ENCODE assay signal across 10 mouse cellular contexts in the genomic region with DNA sequence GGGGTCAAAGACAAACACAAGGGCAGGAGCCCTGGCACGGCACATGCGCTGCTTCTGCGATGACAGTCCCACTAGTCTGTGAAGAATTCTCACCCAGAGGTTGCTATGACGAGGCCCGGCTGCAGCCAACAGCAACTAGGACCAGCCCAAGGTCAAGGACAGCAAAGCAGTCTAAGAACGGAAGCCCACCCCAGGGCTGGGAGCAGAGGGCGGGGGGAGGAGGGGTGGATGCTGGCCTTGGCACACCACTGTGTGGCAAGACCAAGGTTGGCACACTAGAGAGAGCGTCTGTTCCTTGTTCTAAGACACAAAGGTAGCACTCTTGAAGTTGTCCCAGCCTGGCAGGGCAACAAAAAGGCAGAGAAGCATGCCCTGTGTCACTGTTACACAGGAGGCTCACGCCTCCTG. TPM values are rescaled to one million over a fixed set of nuclear protein-coding genes. Genes with fewer than 3 reads are reported as not detected.
A peak's percentile ranks its signal among the peaks of the same experiment; 100 is the strongest.
DNase-seq lines count a peak whose midpoint lies in the region; ATAC-seq and TF ChIP-seq lines count a peak whose summit lies in the region.
"Had no signal": no experiment of that assay in that cellular context is flagged by ENCODE, and none has a peak within 500 bp of the region (broad histone marks: within the 10 kb centered on the region; RNA-seq: fewer than 3 reads in every experiment).

No protein-coding gene starts in this region.

- ATAC-seq in forebrain, embryonic 11.5 days (replicated peaks; ENCODE audit: low FRiP score): no peak
- no peak for ATAC-seq in neural tube, embryonic 15.5 days (ENCODE audit: low FRiP score)
- no peak for ATAC-seq in liver, embryonic 13.5 days (ENCODE audit: low read depth)

- H3K27ac ChIP-seq in forebrain, embryonic 10.5 days: peak overlapping the region; percentile 26; the same call in 1 of the 2 replicates
- no peak overlapping the region for H3K27ac ChIP-seq in forebrain, embryonic 11.5 days (ENCODE audit: low read depth, low read length)
- no peak overlapping the region for H3K27ac ChIP-seq in neural tube, embryonic 15.5 days (replicated peaks)
- 0 out of 2 replicates have a peak overlapping the region, but pooled peaks have one; percentile 33 for H3K27ac ChIP-seq in cortical plate, adult 2 months (ENCODE audit: insufficient read depth, low read length)
- peak overlapping the region; percentile 29 for H3K27ac ChIP-seq in liver, embryonic 13.5 days

- no peak overlapping the region for H3K4me2 ChIP-seq in forebrain, embryonic 11.5 days (ENCODE audit: low read depth, low read length, severe bottlenecking)
- no peak overlapping the region for H3K4me2 ChIP-seq in neural tube, embryonic 15.5 days
- no peak overlapping the region for H3K4me2 ChIP-seq in liver, embryonic 13.5 days

- DNase-seq in forebrain, embryonic 10.5 days (ENCODE audit: extremely low spot score, low spot score): no peak
- DNase-seq in forebrain, embryonic 11.5 days (ENCODE audit: low spot score): no peak
- DNase-seq in neural tube, embryonic 10.5 days (ENCODE audit: extremely low spot score, low spot score): peak; percentile 14
- peak; percentile 68 for DNase-seq in heart, postnatal 4 days
- no peak for DNase-seq in liver, embryonic 13.5 days
- DNase-seq in B cell, adult 2 months: no peak

- H3K27me3 ChIP-seq in forebrain, embryonic 10.5 days (ENCODE audit: poor library complexity, severe bottlenecking): no peaks in the 10 kb centered on the region
- H3K27me3 ChIP-seq in forebrain, embryonic 11.5 days (ENCODE audit: control insufficient read depth, insufficient read depth, low read length): no peaks in the 10 kb centered on the region
- H3K27me3 ChIP-seq in neural tube, embryonic 15.5 days (replicated peaks): no peaks in the 10 kb centered on the region
- no peaks in the 10 kb centered on the region for H3K27me3 ChIP-seq in liver, embryonic 13.5 days

- WGBS in forebrain, embryonic 10.5 days: 74% methylated on average over 9 of the region's 9 CpGs
- WGBS in forebrain, embryonic 11.5 days: 73% methylated on average over 9 of the region's 9 CpGs
- 59% methylated on average over 9 of the region's 9 CpGs for WGBS in neural tube, embryonic 15.5 days
- 73% methylated on average over 9 of the region's 9 CpGs for whole genome bisulfite sequencing in liver, embryonic 13.5 days (ENCODE audit: insufficient replicate concordance)

- TF ChIP-seq CTCF in cortical plate, adult 2 months (IDR thresholded peaks at IDR 0.05; ENCODE audit: extremely low read depth, insufficient read depth, low read length): no peak

- no peaks in the 10 kb centered on the region for H3K9me3 ChIP-seq in forebrain, embryonic 10.5 days
- no peaks in the 10 kb centered on the region for H3K9me3 ChIP-seq in forebrain, embryonic 11.5 days (ENCODE audit: control insufficient read depth, low read length)
- H3K9me3 ChIP-seq in neural tube, embryonic 15.5 days (replicated peaks): no peaks in the 10 kb centered on the region
- no peaks in the 10 kb centered on the region for H3K9me3 ChIP-seq in liver, embryonic 13.5 days (replicated peaks)

- H3K9ac ChIP-seq in forebrain, embryonic 11.5 days (ENCODE audit: low read length): no peak overlapping the region
- H3K9ac ChIP-seq in neural tube, embryonic 15.5 days (replicated peaks): no peak overlapping the region
- no peak overlapping the region for H3K9ac ChIP-seq in liver, embryonic 13.5 days

- no peak overlapping the region for H3K4me3 ChIP-seq in forebrain, embryonic 10.5 days
- H3K4me3 ChIP-seq in forebrain, embryonic 11.5 days (ENCODE audit: low read depth, low read length): no peak overlapping the region
- H3K4me3 ChIP-seq in neural tube, embryonic 15.5 days (replicated peaks): no peak overlapping the region
- no peak overlapping the region for H3K4me3 ChIP-seq in cortical plate, adult 2 months (ENCODE audit: insufficient read depth, low read length)
- H3K4me3 ChIP-seq in liver, embryonic 13.5 days (replicated peaks): no peak overlapping the region

- H3K36me3 ChIP-seq in forebrain, embryonic 10.5 days (replicated peaks): peaks cover 72% of the 10 kb centered on the region
- peaks cover 7% of the 10 kb centered on the region; the same call in 1 of the 2 replicates for H3K36me3 ChIP-seq in forebrain, embryonic 11.5 days (ENCODE audit: control insufficient read depth, insufficient read depth, low read length)
- peaks cover 8% of the 10 kb centered on the region for H3K36me3 ChIP-seq in neural tube, embryonic 15.5 days
- H3K36me3 ChIP-seq in liver, embryonic 13.5 days: peaks cover 31% of the 10 kb centered on the region

- H3K4me1 ChIP-seq in forebrain, embryonic 10.5 days: peaks cover 74% of the 10 kb centered on the region
- H3K4me1 ChIP-seq in forebrain, embryonic 11.5 days (replicated peaks; ENCODE audit: control insufficient read depth, insufficient read depth, low read length): 0 out of 2 replicates have a peak, but pooled peaks cover 4% of the 10 kb centered on the region
- peaks cover 81% of the 10 kb centered on the region for H3K4me1 ChIP-seq in neural tube, embryonic 15.5 days
- H3K4me1 ChIP-seq in cortical plate, adult 2 months (ENCODE audit: control insufficient read depth, insufficient read depth, low read length): peaks cover 27% of the 10 kb centered on the region
- H3K4me1 ChIP-seq in liver, embryonic 13.5 days (replicated peaks): peaks cover 74% of the 10 kb centered on the region

- TF ChIP-seq POLR2A in cortical plate, adult 2 months (IDR thresholded peaks at IDR 0.05; ENCODE audit: extremely low read depth, insufficient read depth, low read length): no peak

RNA-seq across cellular contexts. Expression of a gene that starts 10.9 kb away (rescaled TPM):
- polyA plus RNA-seq in forebrain, embryonic 10.5 days (2016; fragmentation: Nextera tagmentation; extraction: Ambion mirVana): 342 and 357 TPM in 2 replicates
- 333 and 339 TPM in 2 replicates for polyA plus RNA-seq in forebrain, embryonic 11.5 days (2014; fragmentation: Nextera tagmentation; extraction: Ambion mirVana)
- 344 and 362 TPM in 2 replicates for polyA plus RNA-seq in neural tube, embryonic 15.5 days (2015; fragmentation: Nextera tagmentation; extraction: Ambion mirVana)
- 324 and 325 TPM in 2 replicates for polyA plus RNA-seq in cortical plate, adult 2 months (2012; rRNA removed)
- total RNA-seq in heart, postnatal 4 days (2021): 100 to 1,000 TPM; 517 to 525 TPM
- 268 and 288 TPM in 2 replicates for polyA plus RNA-seq in liver, embryonic 13.5 days (2015; fragmentation: Nextera tagmentation; extraction: Ambion mirVana)

RNA-seq across cellular contexts. Expression of a gene that starts 30.4 kb away (rescaled TPM):
- polyA plus RNA-seq in forebrain, embryonic 10.5 days (2016; fragmentation: Nextera tagmentation; extraction: Ambion mirVana): 637 and 658 TPM in 2 replicates
- polyA plus RNA-seq in forebrain, embryonic 11.5 days (2014; fragmentation: Nextera tagmentation; extraction: Ambion mirVana): 550 and 611 TPM in 2 replicates
- 1,464 and 1,650 TPM in 2 replicates for polyA plus RNA-seq in neural tube, embryonic 15.5 days (2015; fragmentation: Nextera tagmentation; extraction: Ambion mirVana)
- polyA plus RNA-seq in cortical plate, adult 2 months (2012; rRNA removed): 854 and 882 TPM in 2 replicates
- 100 to 1,000 TPM; 162 to 169 TPM for total RNA-seq in heart, postnatal 4 days (2021)
- polyA plus RNA-seq in liver, embryonic 13.5 days (2015; fragmentation: Nextera tagmentation; extraction: Ambion mirVana): 334 and 348 TPM in 2 replicates

RNA-seq across cellular contexts. Expression of a gene that starts 30.6 kb away (rescaled TPM):
- polyA plus RNA-seq in forebrain, embryonic 10.5 days (2016; fragmentation: Nextera tagmentation; extraction: Ambion mirVana): 65.2 and 77.8 TPM in 2 replicates
- 73.8 and 78.5 TPM in 2 replicates for polyA plus RNA-seq in forebrain, embryonic 11.5 days (2014; fragmentation: Nextera tagmentation; extraction: Ambion mirVana)
- 57.9 and 63.1 TPM in 2 replicates for polyA plus RNA-seq in neural tube, embryonic 15.5 days (2015; fragmentation: Nextera tagmentation; extraction: Ambion mirVana)
- 39.7 and 41.9 TPM in 2 replicates for polyA plus RNA-seq in cortical plate, adult 2 months (2012; rRNA removed)
- total RNA-seq in heart, postnatal 4 days (2021): 10 to 100 TPM; 21.3 to 22.8 TPM
- 54.5 and 59.6 TPM in 2 replicates for polyA plus RNA-seq in liver, embryonic 13.5 days (2015; fragmentation: Nextera tagmentation; extraction: Ambion mirVana)

RNA-seq across cellular contexts. Expression of a gene that starts 41.8 kb away (rescaled TPM):
- polyA plus RNA-seq in forebrain, embryonic 10.5 days (2016; fragmentation: Nextera tagmentation; extraction: Ambion mirVana): not detected in 2 replicates
- polyA plus RNA-seq in forebrain, embryonic 11.5 days (2014; fragmentation: Nextera tagmentation; extraction: Ambion mirVana): not detected in 2 replicates
- polyA plus RNA-seq in neural tube, embryonic 15.5 days (2015; fragmentation: Nextera tagmentation; extraction: Ambion mirVana): not detected in 2 replicates
- not detected in 2 replicates for polyA plus RNA-seq in cortical plate, adult 2 months (2012; rRNA removed)
- not detected for total RNA-seq in heart, postnatal 4 days (2021)
- polyA plus RNA-seq in liver, embryonic 13.5 days (2015; fragmentation: Nextera tagmentation; extraction: Ambion mirVana): not detected in 2 replicates
- total RNA-seq: left cerebral cortex, postnatal 14 days had no signal
- polyA plus RNA-seq: spleen, adult 2 months had no signal

Comparison
In these comparisons a context has a peak if more than half of its experiments do, and no peak if none do; other contexts are left out.
1. H3K27ac ChIP-seq: peak in forebrain, embryonic 10.5 days (single experiment), cortical plate, adult 2 months (single experiment) and liver, embryonic 13.5 days (single experiment); none in forebrain, embryonic 11.5 days (single experiment) and neural tube, embryonic 15.5 days (single experiment).
2. DNase-seq: peak in neural tube, embryonic 10.5 days (single experiment) and heart, postnatal 4 days (single experiment); none in forebrain, embryonic 10.5 days (single experiment), forebrain, embryonic 11.5 days (single experiment), liver, embryonic 13.5 days (single experiment) and B cell, adult 2 months (0 of 2).